Mouse (Mus musculus): Measurements from ENCODE around the gene Ckap2.

Gene Ckap2

DNA sequence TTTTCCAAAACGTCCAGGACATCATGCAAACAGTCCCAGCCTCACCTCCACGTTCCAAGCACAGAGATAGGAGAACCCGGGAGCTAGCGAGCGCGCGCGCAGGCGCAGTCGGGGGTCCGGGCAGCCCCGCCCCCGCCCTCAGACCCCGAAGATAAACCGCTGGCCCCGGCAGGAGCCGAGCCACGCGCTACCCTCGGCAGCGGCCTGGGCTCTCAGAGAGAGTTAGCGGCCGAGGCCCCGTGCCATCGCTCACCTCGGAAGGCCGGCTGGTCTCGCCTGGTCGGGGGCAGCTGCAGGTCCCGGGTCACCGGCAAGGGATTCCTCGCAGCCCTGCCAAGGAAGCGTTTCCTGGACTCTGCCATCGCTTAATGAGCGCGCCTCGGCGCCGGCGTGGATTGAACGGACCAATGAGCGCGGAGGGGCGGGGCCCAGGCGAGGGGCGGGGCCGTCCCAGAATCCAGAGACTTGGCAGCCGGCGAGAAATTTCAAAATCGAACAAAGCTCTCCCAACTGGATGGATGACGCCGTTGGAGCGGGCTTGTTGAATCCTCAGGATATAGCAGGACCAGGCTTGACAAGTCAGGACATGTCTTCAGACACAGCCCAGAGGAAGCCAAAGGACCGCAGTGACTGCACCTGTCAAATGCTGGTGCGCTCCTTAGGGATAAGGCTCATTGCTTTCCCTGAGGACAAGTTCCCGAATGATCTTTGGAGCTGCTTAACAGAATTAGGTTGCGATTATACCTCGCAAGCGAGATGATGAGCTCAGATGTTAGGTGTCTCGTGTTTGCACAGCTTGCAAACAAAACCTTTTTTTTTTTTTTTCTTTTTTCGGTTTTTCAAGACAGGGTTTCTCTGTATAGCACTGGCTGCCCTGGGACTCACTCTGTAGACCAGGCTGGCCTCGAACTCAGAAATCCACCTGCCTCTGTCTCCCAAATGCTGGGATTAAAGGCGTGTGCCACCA is at the start of gene Ckap2:
Gene Ckap2, minus strand, starts transcription at position 389 of the 967 bp plus-strand sequence.
- peak; percentile 81 to 92 for DNase-seq (ENCODE audit: low spot score in 2 of 2)

DNA sequence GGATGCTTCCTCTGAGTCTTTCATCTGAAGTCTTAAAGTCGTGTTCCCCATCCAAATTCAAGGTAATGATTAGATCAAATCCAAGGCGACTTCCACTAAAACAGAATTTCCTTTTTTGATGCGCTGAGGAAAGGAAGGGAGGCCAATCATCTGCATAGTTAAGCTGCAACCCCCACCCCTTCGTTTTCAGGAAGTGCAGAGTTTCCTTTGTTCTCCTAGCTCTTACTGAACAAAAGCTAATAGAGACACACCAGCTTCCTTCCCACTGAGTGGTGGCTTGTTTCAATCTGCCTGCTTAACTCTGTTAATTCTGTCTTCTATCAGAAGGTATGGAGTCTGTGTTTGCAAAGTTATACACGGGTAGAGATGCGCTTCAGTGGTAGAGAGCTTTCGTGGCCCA is 43.0 kb upstream of the Ckap2 start:
- no peak for DNase-seq (ENCODE audit: low spot score in 2 of 2)

DNA sequence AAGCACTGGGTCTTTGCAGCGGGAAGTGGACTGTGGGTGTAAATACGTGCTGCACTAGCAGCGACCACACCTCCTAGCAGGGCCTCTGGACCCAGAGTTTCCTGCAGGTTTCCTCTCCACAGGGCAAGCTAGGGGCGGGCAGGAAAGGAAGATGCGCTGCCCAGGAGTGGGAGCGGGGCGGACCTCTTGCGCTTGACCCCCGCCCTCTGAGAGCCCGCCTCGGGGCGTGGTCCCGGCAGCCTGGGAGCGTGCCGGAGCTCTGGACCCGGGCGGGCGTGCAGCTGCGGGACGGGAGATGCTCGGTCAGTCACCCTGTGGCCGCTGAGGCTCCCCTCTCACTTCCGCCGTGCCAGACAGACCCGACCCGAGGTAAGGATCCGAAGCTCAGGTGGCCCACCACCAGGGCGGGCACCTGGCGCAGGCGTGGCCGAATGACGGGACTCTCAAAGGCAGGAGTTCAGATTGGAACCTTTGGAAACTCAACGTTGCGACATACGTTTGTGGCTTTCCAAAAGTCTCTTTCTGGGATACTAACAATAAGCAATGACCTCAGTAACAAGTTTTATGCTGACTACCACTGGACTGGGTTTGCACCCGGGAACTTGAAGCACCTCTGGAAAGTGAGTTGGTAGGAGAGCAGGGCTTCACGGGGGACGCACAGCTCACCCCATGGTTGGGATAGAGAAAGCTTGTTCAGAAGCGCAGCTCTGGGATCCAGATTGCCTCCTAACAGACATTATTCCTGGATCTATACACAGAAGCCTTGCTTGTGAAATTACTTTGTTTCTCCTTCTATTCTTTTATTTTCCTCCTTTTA is 41.6 kb upstream of the Ckap2 start, which contains the start of gene Thsd1:
Gene Thsd1, plus strand, starts transcription at position 253 of the 817 bp plus-strand sequence.
- peak in 1 of 2 experiments; percentile 6 for DNase-seq (ENCODE audit: low spot score in 2 of 2)

DNA sequence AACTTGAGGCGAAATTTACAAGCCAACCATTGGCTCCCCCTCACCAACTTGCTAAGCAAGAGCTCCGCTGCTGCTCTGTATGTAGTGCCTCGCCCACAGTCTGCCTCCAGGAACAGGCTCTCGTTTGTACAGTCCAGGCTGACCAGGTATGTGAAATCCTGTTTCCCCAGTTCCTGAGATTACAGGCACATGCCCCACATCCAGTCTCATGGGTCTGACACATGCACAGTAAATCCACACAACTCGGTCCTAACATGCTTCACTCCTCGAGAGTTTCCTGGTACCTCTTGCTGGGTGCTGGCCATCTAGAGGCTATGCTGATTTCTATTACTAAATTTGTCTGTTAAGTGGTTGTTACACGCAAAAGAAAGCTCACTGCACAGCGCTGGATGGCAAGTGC is 40.7 kb upstream of the Ckap2 start:
- no peak for DNase-seq (ENCODE audit: low spot score in 2 of 2)

DNA sequence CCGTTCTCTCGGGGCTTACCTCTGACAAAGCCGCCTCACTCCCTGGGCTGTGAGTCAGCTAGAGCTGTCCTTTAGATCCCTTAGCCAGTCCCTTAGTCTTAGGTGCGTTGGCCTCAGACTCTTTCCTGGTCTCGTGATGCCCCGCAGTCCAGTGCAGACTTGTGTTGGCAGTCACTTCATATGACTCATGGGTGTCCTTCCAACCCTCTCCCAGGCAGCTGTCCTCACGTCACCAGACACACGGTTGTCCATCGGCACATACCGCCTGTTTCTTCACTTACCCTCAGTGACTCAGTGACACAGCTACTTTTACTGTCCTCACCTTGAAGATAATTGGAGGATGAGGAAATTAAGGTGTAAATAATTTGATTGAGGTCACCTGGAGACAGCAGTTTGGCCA is 29.2 kb upstream of the Ckap2 start:
- no peak for DNase-seq (ENCODE audit: low spot score in 2 of 2)

DNA sequence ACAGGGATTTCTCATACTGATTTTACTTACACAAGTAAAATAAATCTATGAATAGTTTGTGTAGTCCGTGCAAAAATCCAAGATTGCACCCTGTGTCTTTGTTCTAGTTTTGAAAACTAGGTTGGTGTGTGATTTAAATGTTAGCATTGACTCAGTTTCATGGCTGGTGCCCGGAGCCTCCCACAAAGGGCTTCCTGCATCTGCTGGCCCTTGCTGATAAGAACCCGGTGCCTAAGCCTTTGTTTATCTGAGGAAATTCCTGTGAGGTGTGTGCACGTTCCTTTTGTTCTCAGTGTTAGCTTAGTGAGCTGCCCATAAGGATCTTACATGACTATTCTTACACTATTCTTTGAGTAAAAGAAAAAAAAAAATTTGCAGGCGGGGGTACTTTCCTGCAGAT is 23.4 kb upstream of the Ckap2 start:
- no peak for DNase-seq (ENCODE audit: low spot score in 2 of 2)

DNA sequence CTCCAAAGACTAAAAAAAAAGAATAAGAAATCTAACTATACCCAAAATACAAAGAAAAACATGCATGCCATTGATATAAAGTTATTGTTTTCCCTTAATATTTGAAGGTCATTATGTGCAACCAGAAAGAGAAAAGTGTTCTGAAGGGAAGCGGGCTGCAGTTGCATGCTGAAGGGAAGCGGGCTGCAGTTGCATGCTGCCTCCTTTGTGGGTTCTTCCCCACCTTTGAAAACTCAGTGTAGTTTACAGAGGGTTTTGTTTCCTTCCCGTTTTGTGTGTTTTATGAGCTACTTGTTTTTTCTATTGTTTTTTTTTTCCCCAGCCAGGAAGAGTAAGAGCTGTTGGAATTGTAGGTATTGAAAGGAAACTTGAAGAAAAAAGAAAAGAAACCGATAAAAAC is 21.9 kb upstream of the Ckap2 start:
- DNase-seq (ENCODE audit: low spot score in 2 of 2) = no peak

DNA sequence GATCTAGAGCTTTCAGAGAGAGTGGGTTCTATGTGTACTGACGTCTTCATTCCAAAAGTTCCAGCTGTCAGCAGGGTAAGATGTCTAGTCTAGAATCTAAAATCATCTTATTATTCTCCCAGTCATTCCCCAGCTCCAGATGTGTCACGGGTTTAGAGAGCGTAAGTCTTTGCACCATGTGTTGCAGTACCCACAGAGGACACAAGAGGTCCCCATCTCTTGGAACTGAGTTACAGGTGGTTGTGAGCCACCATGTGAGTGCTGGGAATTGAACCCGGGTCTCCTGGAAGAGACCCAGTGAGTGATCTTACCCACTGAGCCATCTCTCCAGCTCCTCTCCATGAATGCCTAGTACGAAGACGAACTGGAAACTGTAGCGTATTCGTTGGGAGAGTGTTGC is 13.9 kb upstream of the Ckap2 start:
- DNase-seq (ENCODE audit: low spot score in 2 of 2) = no peak

DNA sequence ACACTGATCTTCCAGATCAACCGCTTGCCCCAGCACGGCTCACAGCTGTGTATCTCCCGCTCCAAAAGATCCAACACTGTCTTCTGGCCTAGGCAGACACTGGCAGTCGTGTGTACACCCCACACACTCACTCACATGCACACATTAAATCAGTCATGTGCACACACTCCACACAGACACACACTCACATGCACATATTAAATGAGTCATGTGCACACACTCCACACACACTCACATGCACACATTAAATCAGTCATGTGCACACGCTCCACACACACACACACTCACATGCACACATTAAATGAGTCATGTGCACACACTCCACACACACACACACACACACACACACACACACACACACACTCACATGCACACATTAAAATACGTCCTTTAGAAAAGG is 12.3 kb upstream of the Ckap2 start:
- DNase-seq (ENCODE audit: low spot score in 2 of 2) = no peak

DNA sequence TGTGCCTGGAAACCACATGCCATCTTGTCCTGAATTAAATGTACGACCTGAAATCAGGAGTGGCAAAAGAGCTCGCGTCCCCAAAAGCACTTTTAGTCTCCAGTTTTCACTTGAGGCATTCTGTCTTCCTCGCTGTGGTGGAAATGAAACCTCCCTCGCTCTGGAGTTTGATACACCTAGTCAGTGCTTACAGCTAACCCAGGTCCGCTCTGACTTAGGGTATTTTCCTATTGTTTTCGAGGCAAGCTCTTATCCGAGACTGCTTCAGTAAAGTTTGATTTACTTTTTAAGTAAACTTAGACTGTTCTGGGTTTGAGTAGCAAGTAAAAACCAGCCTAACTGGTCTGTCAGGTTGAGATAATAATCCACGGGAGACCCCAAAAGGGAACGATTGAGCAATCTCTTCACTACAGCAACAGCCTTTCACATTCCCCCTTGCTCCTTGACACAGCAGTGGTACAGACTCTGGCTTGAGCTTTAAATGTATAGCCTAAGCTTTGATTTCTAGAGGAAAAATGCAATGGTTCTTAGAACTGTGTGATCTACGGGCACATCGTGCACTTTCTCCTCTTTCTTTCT is 7.9 kb upstream of the Ckap2 start:
- no peak for DNase-seq (ENCODE audit: low spot score in 2 of 2)

DNA sequence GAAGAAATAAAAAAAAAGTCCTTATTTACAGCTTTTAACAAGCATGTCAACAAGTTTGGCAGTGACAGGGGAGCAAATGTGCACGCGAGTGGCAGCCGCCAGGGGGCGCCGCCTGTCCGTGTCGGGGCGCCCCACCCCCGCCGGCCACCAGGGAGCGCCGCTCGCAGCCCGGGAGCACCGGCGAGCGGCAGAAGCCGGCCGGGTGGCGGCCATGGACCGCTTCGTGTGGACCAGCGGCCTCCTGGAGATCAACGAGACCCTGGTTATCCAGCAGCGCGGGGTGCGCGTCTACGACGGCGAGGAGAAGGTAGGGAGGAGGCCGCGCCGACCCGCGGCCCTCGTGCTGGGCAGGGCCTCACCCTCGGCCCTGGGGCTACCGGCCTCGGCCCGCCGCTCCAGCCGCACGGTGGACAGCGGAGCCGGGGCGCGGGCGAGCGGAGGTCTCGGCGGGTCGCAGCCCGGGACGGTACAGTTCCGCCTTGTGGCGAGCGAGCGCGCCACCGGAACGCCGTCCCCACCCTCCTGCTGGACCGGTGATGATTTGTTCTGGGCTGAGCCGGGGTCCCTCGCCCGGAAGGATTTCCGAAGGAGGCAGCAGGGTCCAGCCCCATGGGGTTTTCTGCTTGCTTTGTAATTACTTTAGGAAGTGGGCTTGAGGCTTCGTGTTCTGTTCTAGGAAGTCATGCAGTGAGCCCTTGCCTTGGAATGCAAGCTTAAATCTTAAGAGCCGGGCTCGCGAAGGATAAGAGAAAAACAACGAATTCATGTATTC is 7.2 kb upstream of the Ckap2 start, which contains the start of gene Vps36:
Gene Vps36, plus strand, starts transcription at position 150 of the 772 bp plus-strand sequence.
- DNase-seq (ENCODE audit: low spot score in 2 of 2) = peak; percentile 82 to 94

DNA sequence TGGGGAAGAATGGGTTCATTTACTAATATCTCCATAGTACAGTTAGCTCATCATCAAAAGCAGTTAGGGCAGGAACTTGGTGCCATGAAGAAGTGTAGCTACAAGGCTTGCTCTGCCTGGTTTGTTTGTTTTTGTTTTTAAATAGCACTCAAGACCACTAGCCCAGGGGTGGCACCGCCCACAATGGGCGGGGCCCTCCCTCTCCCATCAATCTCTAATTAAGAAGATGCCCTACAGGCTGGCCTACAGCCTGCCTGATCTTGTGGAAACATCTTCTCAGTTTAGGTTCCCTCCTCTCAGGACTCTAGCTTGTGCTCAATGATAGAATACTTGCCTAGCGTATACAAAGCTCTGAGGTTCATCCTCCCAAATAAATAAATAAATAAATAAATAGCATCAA is 735 bp downstream of the Ckap2 start:
- peak in 1 of 2 experiments; percentile 25 for DNase-seq (ENCODE audit: low spot score in 2 of 2)

DNA sequence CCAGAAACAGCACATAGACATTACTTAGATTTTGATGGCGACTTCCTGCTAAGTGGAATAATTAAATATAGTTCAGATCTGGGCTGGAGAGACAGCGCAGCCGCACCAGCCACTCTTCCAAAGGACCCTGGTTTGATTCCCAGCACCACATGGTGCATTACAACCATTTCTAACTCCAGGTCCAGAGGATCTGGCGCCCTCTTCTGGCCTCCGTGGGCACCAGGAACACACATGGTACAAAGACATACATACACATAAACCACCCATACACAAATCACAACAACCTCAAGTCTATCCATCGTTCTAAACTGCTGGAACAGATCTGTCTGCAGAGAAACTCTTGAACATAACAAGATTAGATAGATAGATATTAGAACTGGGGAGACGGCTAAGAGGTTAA is 9.7 kb downstream of the Ckap2 start:
- DNase-seq (ENCODE audit: low spot score in 2 of 2) = no peak

DNA sequence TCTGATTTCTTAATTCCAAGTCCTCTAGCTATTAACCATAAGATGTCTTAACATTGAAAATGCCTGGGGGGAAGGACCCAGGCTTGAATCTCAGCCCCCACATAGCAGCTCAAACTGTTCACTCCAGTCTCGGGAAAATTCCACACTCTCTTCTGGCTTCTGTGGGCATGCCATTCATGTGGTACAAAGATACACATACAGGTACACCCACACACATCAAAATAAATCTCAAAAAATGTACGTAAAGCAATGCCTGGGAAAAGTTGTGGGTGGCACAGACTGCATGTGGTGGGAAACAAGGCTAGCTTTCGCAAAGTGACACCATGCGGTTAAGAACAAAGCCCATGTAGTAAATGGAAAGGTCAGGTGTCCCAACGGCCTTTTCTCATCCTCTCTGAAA is 16.5 kb downstream of the Ckap2 start:
- no peak for DNase-seq (ENCODE audit: low spot score in 2 of 2)

DNA sequence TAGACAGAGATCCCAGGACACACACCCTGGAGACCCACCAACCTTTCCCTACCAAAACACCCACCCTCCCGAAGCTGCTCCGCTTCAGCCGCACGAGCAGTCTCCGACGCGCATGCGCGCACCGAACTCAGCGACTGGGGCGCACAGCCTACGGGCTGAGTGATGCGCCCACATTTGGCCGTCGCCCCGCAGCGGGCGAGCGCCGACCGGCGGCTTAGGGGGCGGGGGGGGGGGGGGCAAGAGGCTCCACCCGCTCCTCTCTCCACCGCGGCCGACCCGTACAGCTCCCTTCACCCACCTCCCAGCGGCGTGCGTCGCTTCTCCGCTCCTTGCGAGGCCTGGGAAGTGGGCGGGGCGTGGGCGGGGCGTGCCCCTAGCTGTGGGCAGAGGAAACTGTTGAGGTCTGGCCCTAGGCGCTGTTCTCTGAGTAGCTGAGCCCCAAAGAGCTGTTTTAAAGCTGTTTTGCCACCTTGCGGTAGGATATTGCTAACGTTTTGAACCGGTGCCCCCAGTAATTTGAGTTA is 19.5 kb downstream of the Ckap2 start, which contains the start of gene Nek3:
Gene Nek3, minus strand, starts transcription at position 356 of the 524 bp plus-strand sequence.
- DNase-seq (ENCODE audit: low spot score in 2 of 2) = peak; percentile 33 to 80

DNA sequence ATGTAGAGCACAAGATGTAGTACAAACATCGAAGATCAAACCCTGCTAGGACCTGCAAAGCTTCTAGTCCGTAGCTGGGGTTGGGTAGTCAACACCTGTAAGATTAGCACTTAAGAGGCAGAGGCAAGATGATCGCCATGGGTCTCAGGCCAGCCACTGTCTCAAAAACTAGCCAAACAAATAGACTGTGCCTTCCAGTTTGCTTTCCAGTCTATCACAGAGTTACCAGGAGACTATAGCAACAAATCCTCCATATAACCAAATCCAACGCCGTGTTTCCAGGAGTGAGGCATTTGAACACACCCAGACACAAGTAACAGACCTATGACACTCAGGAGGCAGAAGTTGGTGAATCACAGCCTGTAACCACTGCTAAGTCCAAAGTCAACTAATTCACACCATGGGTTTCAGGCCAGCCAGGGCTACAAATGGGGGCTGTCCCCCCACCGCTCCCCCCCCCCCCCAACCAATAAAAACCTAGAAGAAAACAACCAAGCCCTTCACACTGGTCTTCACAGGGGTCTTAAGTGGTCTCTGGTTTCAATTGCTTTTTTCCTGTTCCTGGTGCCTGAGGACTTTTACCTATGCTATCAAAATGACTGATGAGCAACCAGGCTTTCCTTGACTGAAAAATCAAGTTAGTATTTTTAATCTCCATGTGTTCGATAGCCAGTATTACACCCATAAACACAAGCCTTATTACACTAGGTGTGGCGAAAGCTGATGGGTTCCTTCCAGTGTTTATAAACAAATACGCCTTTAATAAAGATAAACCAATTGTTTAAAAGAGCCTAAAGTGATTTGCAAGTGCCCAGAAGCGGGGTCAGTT is 20.2 kb downstream of the Ckap2 start:
- DNase-seq (ENCODE audit: low spot score in 2 of 2) = no peak

DNA sequence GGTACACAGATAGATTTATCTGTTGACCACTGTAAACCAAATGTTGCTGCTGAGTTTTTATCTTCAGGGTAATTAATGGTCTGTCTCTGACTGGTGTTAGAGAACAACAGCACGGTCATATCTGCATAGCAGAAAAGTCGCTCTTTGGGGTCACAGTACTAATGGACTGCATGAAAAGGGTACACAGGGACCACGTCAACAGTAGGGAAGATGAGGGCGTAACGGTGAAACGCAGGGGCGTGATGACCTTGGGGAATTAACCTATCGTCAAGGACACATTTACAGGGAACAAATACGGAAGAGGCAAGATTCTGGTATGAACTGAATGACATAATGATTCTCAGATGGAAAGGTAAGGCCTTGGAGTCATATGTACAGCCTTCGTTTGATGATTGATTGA is 21.2 kb downstream of the Ckap2 start:
- no peak for DNase-seq (ENCODE audit: low spot score in 2 of 2)

DNA sequence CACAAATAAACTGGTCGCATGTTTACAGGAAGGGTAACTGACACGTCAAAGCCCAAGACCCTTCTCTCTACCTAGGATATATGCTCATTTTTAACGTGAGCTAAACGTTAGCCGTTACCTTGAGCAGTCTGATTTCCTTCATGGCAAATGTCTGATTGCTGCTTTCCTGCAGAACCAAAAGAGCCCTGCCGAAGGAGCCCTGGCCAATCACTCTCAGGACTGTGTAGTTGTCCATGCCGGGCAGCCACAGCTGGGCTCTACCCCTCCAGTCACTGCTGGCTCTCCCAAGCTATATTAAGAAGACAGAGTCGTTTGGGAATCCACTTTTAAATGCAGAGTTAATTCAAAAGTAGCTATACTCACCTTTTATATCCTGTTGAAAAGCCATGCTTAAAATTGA is 23.4 kb downstream of the Ckap2 start:
- no peak for DNase-seq (ENCODE audit: low spot score in 2 of 2)

DNA sequence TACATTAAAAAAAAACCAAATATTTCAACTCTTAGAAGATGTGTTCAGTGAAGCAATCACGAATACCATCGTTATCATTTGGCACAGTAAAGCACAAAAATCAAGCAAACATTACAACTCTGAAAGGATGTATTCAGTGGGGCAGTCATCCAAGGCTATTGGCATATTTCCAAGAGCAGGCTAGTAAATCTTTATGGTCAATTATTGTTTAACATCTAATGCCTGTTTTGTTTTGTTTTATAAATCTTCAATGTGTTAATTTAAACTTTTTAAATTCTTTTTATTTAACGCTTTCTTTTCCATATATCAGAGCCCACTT is 35.3 kb downstream of the Ckap2 start:
- DNase-seq (ENCODE audit: low spot score in 2 of 2) = no peak

DNA sequence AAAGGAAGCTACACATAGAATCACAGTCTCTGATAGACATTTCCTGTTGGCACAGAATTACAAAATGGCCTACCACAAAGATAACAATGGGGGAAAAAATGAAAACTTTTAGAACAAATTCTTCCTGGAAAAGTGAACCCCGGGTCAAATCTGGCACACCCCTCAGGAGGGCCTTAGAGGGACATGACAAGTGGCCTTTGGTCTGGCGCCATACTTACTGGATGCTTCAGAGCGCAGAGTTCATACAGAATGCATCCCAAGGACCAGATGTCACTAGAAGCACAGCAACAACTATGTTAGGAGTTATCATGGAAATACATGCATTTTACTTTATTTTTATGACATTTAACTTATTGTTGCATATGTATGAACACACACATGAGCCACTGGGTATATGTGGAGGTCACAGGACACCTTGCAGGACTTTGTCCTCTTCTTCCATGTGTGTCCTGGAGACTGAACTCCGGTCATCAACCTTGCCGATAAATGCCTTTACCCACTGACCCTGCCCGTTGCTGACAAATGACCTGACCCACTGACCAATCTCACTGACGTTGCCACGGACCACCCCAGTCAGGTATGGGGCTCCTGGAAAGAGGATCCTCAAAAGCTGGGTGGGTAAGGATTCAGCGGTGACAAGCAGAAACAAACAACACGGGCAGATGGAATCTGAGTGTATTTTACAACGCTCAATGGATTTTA is 35.8 kb downstream of the Ckap2 start:
- DNase-seq (ENCODE audit: low spot score in 2 of 2) = no peak

Data from cerebellum, postnatal 4 days (tissue).